Mouse (Mus musculus): ENCODE measurements at regions not wholly inside any gene's neighbourhood (a gene's known extent, or its start where the extent isn't known, plus 50 kb on each side); places are given as distances from the start of the nearest gene placed in this dataset.

- TF ChIP-seq MAX (IDR thresholded peaks at IDR 0.05; ENCODE audit: low read length) (no peak), MYC (IDR thresholded peaks at IDR 0.05; ENCODE audit: low read depth, low read length) (no peak), EP300 (IDR thresholded peaks at IDR 0.05; ENCODE audit: low read length) (no peak), CTCF (conservative IDR thresholded peaks at IDR 0.05 in 1 of 2, IDR thresholded peaks at IDR 0.05 in 1 of 2; ENCODE audit: low read depth in 2 of 2, low read length in 2 of 2) (no peak), BHLHE40 (IDR thresholded peaks at IDR 0.05; ENCODE audit: low read depth, low read length) (no peak), MAZ (IDR thresholded peaks at IDR 0.05; ENCODE audit: low read depth, low read length) (no peak)
Observed at GRCm38 (mm10) chr8:44785161-44785560, 150.1 kb upstream of the Fat1 start.
